Mouse (Mus musculus): ENCODE data around the gene St3gal4. TPM values are rescaled to one million over a fixed set of nuclear protein-coding genes. Genes with fewer than 3 reads are reported as not detected.

Gene St3gal4
- 54.5 and 102 TPM in 2 replicates for polyA plus RNA-seq (2012; rRNA removed; ENCODE audit: low replicate concordance)

GRCm38 (mm10) chr9:35119168-35119567 is at the start of gene St3gal4:
Gene St3gal4, minus strand, starts transcription at chr9:35119268.

Other genes with a start within 250 kb of the St3gal4 start
- 14.7 and 16.7 TPM in 2 replicates for gene Dcps, start 56.8 kb upstream of the St3gal4 start, polyA plus RNA-seq (2012; rRNA removed; ENCODE audit: low replicate concordance)
- 19.8 and 29.3 TPM in 2 replicates for gene Srpr, start 80.9 kb upstream of the St3gal4 start, polyA plus RNA-seq (2012; rRNA removed; ENCODE audit: low replicate concordance)
- gene Tirap, start 81.0 kb upstream of the St3gal4 start, polyA plus RNA-seq (2012; rRNA removed; ENCODE audit: low replicate concordance), result 5.6 and 12.7 TPM in 2 replicates
- 9.6 and 10.1 TPM in 2 replicates for gene Foxred1, start 91.8 kb upstream of the St3gal4 start, polyA plus RNA-seq (2012; rRNA removed; ENCODE audit: low replicate concordance)
- gene Fam118b, start 148.5 kb upstream of the St3gal4 start, polyA plus RNA-seq (2012; rRNA removed; ENCODE audit: low replicate concordance), result 8.3 and 14.8 TPM in 2 replicates
- 5.8 and 6.5 TPM in 2 replicates for gene Rpusd4, start 148.6 kb upstream of the St3gal4 start, polyA plus RNA-seq (2012; rRNA removed; ENCODE audit: low replicate concordance)